Mouse (Mus musculus) layer of hippocampus, adult 9-10 months (tissue): ENCODE data around the gene Adgrf3.
"Not testable (repeated sequence)": the region's sequence is repeated elsewhere in the genome, so short reads cannot be mapped to it uniquely, and the experiment has no call there.

Source experiments
- DNase-seq: peaks from one replicate; pipeline ENCODE4 v3.0.0; 2022; ENCODE audit warnings: low spot score

Gene Adgrf3

DNA sequence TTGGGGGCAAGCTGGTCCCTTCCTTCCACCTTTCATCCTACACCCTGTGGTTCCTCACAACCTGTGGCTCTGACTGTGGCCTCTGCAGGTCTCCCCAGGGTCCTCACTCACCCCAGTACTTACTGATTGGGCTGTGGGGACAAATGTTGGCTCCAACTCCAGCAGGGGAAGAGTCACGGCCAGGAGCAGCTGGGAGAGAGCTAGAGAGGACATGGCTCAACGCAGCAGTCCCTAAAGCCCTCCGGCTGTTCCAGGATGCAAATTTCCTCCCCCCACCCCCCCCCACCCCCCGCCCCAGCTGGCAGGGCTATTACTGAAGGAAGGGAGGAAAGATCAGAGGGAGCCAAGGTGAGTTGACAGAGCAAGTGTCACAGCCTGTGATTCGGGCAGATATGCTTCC lies at the start of gene Adgrf3:
TSS of gene Adgrf3 (minus strand) at position 230 of the 400 bp plus-strand sequence.
- no peak for DNase-seq

DNA sequence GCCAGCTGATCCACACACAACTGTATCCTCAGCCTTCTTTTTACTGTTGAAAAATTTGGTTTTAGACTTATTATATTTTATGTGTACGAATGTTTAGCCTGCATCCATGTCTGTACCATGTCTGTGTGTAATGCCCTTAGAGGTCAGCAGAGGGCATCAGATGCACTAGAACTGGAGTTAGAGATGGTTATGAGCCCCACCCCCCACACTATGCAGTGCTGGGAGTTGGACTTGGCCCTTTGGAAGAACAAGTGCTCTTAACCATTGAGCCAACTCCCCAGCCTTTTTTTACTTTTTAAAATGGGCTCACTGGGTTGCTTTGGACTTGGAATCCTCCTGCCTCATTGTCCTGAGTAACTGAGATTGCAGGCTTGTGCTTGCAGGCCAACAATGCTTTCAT lies 42.1 kb upstream of the Adgrf3 start:
- DNase-seq = no peak

DNA sequence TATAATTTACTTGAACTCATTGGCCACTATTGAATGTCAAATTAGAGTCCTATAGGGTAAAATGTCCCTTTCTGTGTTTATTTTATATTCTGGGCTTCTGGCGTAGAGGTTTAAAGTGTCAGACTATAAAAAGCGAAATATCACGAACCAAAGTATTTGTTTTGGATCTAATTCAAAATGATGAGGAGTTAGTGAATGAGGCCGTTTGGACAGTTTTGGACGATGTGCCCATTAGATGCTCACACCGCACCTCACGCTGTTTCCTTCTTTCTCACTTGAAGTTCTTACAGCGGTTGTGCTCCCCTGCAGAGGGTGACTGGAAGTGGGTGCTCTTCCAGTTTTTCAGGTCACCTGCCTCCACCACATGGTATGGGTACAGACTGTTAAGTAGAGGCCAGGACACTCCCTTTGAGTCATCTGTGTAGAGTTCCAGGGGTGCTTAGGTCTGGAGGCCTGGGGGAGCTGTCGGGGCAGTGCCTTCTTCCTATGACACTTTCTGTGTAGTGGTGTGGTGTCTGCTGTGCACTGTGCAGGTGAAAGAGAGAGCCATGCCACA lies 40.4 kb upstream of the Adgrf3 start:
- no peak for DNase-seq

DNA sequence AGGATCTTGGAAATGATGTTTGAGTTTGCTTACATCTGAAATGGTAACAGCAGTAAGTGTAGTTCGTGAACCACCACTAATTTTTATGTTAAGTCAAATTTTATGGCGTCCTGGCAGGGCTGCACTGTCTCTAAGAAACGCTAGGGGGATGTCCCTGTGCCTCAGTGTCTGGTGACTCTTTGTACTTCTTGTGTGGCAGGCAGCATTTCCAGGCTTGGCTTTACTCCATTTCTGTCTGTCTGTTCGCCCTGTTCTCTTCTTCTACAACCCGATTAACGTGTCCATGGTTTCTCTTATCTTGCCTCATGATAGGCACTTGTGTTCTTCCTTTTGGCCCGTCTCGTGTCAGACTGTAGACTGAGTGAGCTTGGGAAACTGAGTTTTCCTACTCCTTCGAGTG lies 38.2 kb upstream of the Adgrf3 start:
- DNase-seq = no peak

DNA sequence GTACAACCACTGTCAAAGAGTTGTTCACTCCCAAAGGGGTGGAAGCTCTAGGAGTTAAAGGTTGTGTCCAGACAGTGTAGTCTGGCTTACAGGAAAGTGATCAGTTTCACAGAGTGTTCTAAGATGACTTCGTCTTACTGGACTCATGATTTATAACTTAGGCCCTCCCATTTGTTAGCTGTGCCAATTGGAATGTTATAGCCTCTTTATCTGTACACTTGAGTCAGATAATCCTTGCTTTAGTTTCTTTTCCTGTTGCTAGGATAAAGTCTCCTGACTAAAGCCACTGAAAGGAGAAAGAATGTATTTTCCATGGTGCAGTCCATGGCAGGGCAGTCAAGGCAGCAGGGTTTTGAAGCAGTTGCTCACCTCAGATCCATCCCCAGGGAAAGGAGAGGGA lies 36.9 kb upstream of the Adgrf3 start:
- DNase-seq = no peak

DNA sequence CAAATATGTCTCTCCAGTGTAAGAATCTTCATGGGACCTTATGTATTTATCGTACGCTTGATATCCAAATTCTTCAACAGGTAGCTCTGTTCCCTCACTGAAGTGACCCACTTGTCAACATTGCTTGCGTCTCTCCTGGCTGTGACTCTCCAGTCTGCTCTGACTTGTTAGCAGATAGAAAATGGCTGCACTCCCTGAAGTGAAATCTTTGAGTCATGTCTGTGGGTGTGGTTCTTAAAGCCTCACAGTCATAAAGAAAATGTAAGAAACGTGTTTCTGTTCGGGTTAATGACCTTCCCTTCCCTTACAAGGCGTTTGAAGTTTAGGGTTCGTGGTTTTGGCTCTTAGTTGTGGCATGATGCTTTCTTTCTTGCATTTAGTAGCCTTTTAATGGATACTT lies 35.0 kb upstream of the Adgrf3 start:
- DNase-seq = no peak

DNA sequence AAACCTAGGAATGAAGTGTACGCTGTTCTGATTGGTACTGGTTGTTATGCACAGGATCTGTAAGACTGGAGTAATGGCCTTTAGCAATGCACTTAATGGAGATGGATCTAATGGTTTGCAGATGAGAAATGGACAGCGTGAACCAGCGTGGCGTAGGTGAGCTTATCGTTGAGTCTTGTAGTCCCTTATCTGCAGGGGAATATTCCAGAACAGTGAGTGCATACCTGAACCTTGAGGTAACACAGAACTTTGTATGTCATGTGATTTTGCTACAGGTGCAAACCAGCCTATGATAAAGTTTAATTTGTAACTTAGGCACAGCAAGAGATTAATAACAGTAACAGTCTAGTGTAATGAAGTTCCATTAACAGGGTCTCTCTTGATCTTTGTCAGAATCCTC lies 33.0 kb upstream of the Adgrf3 start:
- no peak for DNase-seq

DNA sequence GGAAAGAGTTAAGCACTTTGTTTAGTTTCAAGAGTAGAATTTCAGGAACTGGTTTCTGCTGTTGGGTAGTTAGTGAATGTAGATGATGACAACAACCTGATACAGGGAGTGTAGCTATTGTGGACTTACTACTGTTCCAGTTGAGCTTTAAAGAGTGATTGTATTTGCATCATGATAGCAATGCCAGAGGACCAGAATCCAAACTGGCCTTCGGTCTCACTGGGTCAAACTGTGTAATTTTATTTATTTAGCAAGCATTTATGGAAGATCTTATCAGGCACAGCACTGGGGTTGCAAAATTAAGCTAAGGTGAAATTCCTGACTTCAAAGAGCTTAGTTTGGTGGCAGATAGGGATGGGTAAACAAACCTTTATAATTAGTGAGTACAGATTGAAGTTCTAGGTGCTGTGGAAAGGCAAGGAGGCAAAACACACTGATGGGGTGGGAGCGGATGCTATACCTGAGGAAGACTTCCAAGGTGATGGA lies 30.2 kb upstream of the Adgrf3 start:
- no peak for DNase-seq

DNA sequence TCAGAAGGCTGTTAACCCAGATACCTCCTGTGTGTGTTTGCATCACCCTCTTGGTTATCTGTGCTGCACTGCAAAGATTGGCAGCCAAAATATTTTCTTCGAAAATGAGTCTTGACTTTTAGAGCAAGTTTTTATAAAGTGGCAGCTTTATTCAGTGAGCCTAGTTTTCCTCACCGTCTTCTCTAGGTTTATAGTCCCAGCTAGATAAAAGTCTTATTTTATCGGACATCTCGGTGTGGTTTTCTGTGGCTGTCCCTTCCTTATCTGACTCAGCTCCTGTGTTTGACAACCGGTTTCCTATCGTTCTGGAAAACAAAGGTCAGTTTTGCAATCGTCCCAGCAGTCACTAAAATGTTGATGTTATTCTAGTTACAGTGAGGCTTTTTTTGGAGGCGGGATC lies 28.5 kb upstream of the Adgrf3 start:
- DNase-seq = no peak

DNA sequence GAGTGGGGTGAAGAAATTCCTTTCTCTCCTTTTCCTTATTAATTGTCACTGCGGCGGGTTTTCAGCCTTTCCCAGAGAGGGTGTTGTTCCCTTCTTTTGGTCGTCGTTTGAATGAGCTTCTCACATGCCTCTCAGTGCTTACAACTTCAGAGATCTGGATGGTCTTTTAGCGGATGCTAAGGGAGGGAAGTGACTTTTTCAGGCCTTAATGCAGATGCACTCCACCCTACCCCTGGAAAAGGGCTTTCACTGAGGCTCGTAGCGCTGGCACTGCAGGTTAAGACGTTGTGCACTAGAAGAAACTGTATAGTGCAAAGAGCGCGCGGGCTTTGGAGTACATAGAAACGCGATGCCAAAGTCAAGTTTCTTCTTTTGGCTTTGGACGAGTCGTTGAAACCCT lies 27.5 kb upstream of the Adgrf3 start:
- DNase-seq = no peak

DNA sequence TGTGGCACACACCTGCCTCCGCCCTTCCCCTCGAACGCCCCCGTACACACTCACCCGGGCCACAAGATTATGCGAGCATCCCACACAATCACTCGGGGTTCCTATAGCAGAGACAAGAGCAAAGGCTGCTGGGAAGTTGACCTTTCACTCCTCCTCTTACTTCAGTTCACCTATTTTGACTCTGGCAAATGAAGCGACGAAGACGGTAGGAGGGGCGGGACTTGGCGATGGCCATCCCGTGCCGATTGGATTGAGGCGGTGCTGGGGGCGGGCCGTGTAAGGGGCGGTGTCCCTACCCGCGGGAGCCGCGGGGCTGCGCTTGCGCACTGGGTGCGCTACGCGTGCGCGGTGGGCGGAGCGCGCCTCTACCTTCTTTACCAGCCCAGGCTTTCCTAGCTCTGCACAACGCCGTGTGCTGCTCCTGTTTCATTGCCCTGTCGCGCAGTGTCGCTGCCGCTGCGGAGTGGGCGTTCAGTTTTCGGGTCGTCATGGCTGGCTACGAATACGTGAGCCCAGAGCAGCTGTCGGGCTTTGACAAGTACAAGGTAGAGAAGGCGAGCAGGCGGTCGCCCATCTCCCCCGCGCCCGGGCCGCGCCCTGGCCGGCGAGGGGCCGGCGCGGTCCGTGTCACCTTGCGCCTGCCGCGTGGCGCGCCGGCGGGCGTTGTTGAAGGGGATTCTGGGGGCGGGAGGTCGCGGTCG lies 26.9 kb upstream of the Adgrf3 start, which contains the start of gene Selenoi:
TSS of gene Selenoi (plus strand) at position 311 of the 701 bp plus-strand sequence.
- DNase-seq = peak; percentile 94

DNA sequence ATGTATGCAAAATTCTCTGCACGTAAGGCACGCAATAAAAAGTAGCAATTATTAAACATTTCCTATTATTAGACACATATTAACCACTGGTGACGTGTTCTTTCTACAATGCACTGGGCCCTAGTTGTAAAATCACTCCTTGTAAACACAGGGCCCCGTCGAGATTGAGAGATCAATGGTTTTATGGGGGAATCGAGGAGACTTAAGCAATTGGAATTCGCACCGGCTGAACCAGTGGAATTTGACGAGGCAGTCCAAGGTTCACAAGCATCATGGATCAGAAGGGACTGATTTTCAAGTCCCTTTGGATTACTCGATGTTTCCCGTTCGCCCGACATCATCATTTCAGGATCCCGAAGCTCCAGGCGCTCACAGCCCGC lies 26.4 kb upstream of the Adgrf3 start:
- DNase-seq = no peak

DNA sequence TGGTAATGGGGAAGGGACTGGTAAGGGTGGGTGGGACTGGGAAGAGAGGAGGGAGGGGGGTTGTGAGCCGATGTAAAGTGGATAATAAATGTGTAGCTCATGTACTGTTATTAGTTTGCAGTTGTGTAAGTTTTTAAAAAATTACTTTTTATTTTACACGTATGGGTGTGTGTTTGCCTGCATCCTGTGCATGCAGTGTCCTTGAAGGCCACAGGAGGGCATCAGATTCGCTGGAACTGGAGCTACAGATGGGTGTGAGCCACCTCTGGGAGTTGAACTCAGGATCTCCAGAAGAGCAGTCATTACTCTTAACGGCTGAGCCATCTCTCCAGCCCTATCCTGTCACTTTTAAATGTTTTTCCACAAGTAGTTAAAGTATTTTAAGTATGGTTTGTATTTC lies 25.4 kb upstream of the Adgrf3 start:
- DNase-seq = no peak

DNA sequence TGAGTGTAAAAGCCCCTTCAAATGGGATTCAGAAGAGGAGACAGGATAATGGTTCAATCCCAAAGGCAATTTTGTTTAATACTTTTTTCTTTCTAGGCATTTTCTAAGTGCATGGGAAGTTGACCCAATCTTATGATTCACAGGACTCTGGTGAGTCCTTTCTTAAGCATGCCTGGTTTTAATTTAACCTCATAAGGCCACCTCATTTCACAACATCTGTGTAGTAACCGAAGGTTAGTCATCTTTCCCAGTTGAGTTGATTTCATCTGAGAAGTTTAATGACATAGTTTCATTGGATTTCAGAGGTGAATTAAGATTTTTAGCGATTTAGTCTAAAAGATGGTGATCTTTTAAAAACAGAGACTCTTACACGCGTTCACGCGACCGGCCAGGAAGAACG lies 17.2 kb upstream of the Adgrf3 start:
- DNase-seq = no peak

DNA sequence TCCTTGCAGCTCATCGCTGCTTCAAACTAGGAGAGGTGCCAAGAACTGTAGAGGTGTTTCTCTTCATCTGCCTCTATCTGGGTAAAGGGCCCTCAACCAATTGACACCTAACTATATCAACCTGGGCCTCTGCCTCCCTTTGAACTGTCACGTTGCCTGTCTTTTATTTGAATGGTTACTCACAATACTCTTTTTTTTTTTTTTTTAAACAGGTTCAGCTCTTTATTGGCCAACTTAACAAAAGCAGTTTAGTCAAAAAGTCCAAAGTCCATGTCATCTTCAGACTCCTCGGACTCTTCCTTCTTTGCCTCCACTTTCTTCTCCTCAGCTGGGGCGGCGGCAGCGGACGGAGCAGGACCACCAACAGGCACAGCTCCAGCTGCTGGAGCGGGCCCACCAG lies 15.1 kb upstream of the Adgrf3 start:
- DNase-seq = no peak

DNA sequence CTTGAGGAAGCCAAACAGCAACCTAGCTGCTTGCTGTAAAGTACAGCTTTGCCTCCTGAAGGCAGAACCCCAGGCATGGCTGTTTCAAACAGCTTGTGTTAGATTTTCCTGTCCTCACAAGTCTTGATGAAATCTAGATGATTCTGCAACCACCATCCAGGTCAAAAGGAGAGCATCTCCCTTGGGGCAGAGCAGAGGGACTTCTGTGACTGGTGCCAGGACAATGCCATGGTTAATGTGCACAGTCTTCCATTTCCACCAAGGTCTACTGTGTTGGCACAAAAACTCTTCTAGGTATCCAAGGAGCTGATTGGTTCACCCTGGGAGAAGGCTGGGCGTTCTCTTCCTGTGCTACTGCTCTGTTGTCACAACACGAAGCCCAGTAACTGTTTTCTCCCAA lies 14.2 kb upstream of the Adgrf3 start:
- no peak for DNase-seq

DNA sequence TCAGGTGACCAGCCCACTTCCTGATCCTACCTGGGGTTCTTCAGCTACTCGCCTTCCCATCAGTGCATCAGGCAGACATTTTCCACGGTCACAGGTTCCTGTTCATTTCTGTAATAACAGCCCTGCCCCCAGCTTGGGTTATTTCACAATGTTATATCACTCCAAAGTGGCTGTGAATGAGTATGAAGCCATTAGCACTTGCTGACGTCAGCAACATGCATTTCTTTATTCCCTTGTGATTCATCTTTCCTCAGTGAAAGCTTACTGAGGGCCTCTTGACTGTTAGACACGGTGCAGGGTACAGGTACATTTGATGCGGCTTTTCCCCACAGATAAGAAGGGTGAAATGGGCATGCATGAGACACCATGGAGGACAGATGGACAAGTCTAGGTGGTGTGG lies 10.4 kb upstream of the Adgrf3 start:
- DNase-seq = no peak

DNA sequence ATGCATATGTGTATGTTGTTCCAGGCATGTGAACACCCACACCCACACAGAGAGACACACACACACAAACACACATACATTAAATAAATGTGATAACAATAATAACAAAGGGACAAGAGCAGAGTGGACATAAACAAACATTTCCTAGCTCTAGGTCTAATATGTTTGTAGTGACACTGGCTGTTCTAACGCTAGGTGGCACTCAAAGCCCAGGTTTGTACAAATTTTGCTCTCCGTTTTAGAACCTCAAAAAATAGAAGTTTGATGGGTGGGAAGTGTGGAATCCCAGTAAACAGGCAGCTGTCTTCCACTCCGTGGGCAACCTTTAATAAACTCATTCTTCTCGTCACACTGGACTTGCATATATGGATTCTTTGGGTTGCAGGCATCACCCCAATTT lies 9.4 kb upstream of the Adgrf3 start:
- DNase-seq = peak; percentile 48

DNA sequence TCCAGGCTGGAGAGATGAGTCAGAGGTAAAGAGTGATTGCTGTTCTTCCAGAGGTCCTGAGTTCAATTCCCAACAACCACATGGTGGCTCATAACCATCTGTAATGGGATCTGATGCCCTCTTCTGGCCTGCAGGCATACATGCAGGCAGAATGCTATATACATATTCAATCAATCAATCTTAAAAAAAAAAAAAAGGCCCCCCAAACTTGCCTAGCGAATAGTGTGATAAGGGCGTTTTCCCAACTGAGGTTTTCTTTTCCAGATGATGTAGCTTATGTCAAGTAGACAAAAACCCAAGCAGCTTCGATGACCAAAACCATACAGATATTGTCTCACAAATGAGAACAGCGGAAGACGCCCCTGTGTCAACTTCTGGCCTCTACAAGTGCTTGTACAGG lies 5.2 kb upstream of the Adgrf3 start:
- not testable (repeated sequence) for DNase-seq

DNA sequence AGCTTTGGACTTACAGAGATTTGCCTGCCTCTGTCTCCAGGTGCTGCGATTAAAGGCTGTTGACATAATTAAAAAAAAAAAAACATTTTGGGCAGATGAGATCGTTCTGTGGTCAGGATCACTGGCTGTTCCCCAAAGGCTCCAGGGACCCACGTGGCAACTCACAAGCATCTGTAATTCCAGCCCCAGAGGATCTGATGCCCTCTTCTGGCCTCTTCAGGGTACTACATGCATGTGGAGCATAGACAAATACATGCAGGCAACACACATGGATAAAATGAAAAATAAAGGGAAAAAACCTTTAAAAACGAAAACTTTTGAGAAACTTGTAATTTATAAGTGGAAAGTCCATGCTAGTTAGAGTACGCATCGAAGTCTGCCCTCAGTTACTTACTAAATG lies 1.8 kb upstream of the Adgrf3 start:
- DNase-seq = no peak

DNA sequence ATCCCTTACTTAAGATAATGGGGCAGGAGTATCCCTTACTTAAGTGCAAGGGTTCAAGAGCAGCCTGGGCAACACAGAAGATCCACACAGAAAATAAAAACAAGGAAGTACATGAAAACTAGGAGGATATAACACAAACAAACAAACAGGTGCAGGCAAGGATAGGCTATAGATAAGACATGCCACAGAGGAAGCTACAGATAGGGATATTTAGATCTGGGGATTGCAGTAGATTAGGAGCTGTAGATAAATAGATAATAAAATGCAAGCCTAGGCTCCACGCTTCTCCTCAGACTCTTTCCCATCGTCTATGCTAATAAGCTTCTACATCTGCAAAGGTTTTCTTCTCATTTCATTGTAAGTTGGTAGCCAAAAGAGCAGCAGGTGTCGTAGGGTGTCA lies 488 bp downstream of the Adgrf3 start:
- DNase-seq = no peak

DNA sequence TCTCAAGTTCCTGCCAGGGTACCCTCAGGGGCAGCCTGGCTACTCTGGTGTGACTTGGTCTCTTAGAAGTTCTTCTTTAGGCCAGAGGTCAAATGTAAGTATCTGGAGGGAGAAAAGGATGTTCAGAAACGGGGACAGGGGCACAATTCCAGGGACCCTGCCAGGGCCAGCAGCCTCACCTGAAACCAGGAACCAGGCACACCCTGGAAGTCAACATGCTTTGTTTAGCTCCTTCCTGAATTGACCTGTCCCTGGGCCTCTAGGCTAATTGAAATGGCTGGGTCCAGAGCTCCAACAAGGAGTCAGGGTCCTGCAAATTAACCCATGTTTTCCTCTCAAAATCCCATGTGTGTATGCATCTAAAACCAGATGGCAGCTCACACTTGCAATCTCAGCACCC lies 1.1 kb downstream of the Adgrf3 start:
- no peak for DNase-seq

DNA sequence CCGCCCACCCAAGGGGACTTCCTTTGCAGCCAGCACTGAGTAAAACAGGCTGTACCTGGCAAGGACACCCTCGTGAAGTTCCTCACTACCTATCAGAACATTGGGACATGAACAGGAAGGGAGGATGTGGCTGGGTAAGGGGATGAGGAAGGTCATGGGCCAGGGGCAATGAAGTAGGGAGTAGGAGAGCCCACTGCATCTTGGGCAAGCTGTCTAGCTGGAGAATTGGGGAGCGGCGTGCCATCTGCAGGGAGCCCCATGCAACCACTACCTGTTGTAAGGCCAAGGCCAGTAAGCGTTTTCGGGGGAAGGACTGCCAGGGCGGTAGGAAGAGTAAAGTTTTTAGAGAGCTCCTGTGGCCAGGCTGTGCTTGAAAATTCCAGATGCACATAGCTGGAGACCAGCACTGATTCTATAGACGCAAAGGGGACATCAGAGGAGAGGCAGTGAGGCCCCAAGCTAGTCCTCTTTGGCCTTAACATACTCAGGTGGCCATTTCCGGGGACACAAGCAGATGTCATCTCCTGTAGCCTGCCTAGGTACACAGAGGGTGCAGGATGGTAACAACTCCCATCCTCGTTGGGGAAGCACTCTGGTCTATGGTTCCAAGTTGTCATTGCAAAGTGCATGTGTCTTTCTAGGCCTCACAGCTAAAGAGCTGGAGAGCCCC lies 2.2 kb downstream of the Adgrf3 start:
- no peak for DNase-seq

DNA sequence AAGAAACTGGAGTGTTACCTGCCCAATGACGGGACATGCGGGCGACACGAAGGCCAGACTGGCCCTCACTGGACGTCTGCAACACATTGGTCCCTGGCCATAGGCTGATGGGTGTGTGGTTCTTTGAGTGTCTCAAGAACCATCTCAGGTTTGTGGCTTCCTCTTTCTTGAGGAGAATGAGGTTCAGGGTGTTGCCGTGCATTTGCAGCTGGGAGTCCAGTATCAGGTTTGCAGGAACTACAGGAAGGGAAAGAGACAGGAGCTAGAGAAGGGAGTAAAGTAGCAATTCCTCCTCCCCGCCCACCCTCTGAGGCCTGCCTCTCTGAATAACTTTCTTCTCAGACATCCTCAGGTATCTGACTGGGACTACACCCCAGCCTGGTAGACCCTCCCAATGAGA lies 3.3 kb downstream of the Adgrf3 start:
- DNase-seq = no peak
